Mouse (Mus musculus) intestine, embryonic 15.5 days (tissue): ENCODE data around the gene 1700021F07Rik. TPM values are rescaled to one million over a fixed set of nuclear protein-coding genes. Genes with fewer than 3 reads are reported as not detected.

Experiments used
- polyA plus RNA-seq: library from polyadenylated mRNA; unstranded; fragments of >200 nt; fragmentation: Nextera tagmentation; extraction: Ambion mirVana; gene quantifications from 2 replicates; pipeline ENCODE4 v1.2.1, GENCODE M21; 2015

Gene 1700021F07Rik
- polyA plus RNA-seq, 1 experiment from 2014 or later: not detected

Other genes starting within 250 kb of the 1700021F07Rik start
- gene Pmepa1, start 246.1 kb upstream of the 1700021F07Rik start, polyA plus RNA-seq: 5.6 and 5.9 TPM in 2 replicates
- gene Ankrd60, start 55.8 kb downstream of the 1700021F07Rik start, polyA plus RNA-seq: not detected in 2 replicates
- gene Rab22a, start 137.2 kb downstream of the 1700021F07Rik start, polyA plus RNA-seq: 31.8 and 33.6 TPM in 2 replicates
- not detected in 2 replicates for gene 1700010B08Rik, start 196.8 kb downstream of the 1700021F07Rik start, polyA plus RNA-seq
- gene Vapb, start 214.9 kb downstream of the 1700021F07Rik start, polyA plus RNA-seq: 13.3 and 14.5 TPM in 2 replicates